Mouse (Mus musculus) thymus, postnatal 4 days (tissue): ENCODE results near the gene Bpifb6.

Experiments used
- DNase-seq: peaks from one replicate; pipeline ENCODE4 v3.0.0; 2021

The Bpifb6 gene

GRCm38 (mm10) chr2:153900088-153900487 is at the start of gene Bpifb6:
Bpifb6 (plus strand) TSS chr2:153900388.
- DNase-seq, result no peak

GRCm38 (mm10) chr2:153851030-153851360 is 49.2 kb upstream of the Bpifb6 start:
- peak; percentile 70 for DNase-seq

GRCm38 (mm10) chr2:153853544-153853943 is 46.6 kb upstream of the Bpifb6 start:
- DNase-seq, result no peak

GRCm38 (mm10) chr2:153859581-153859980 is 40.6 kb upstream of the Bpifb6 start:
- no peak for DNase-seq

GRCm38 (mm10) chr2:153860315-153860714 is 39.9 kb upstream of the Bpifb6 start:
- no peak for DNase-seq

GRCm38 (mm10) chr2:153860715-153861114 is 39.5 kb upstream of the Bpifb6 start:
- DNase-seq, result no peak

- DNase-seq, result no peak
These were observed 38.2 kb upstream of the Bpifb6 start for GRCm38 (mm10) chr2:153861960-153862359.

GRCm38 (mm10) chr2:153870984-153871383 is 29.2 kb upstream of the Bpifb6 start, which contains the start of gene Sun5:
Sun5 (minus strand) TSS chr2:153871084.
- DNase-seq, result no peak

GRCm38 (mm10) chr2:153874745-153875144 is 25.4 kb upstream of the Bpifb6 start, which contains the start of gene Bpifb2:
Bpifb2 (plus strand) TSS chr2:153875045.
- no peak for DNase-seq

GRCm38 (mm10) chr2:153899111-153899510 is 1.1 kb upstream of the Bpifb6 start:
- no peak for DNase-seq

- DNase-seq, result no peak
These were observed 2.5 kb downstream of the Bpifb6 start for GRCm38 (mm10) chr2:153902726-153903125.

GRCm38 (mm10) chr2:153906626-153907025 is 6.4 kb downstream of the Bpifb6 start:
- no peak for DNase-seq

GRCm38 (mm10) chr2:153914151-153914550 is 14.0 kb downstream of the Bpifb6 start:
- DNase-seq, result no peak

GRCm38 (mm10) chr2:153917930-153918329 is 17.7 kb downstream of the Bpifb6 start, which contains the start of gene Bpifb3:
Bpifb3 (plus strand) TSS chr2:153918230.
- DNase-seq, result no peak

GRCm38 (mm10) chr2:153921246-153921645 is 21.1 kb downstream of the Bpifb6 start:
- no peak for DNase-seq

- peak; percentile 74 for DNase-seq
These were observed 29.8 kb downstream of the Bpifb6 start for GRCm38 (mm10) chr2:153929871-153930413.

GRCm38 (mm10) chr2:153931125-153931524 is 30.9 kb downstream of the Bpifb6 start:
- DNase-seq, result no peak

GRCm38 (mm10) chr2:153933311-153933710 is 33.1 kb downstream of the Bpifb6 start:
- no peak for DNase-seq

GRCm38 (mm10) chr2:153935348-153935747 is 35.2 kb downstream of the Bpifb6 start:
- DNase-seq, result no peak

GRCm38 (mm10) chr2:153937843-153938242 is 37.7 kb downstream of the Bpifb6 start, which contains the start of gene Bpifb4:
Bpifb4 (plus strand) TSS chr2:153938212.
- no peak for DNase-seq

- peak; percentile 73 for DNase-seq
These were observed 43.3 kb downstream of the Bpifb6 start for GRCm38 (mm10) chr2:153943537-153943936.

GRCm38 (mm10) chr2:153944567-153944966 is 44.4 kb downstream of the Bpifb6 start:
- no peak for DNase-seq

GRCm38 (mm10) chr2:153952897-153953296 is 52.7 kb downstream of the Bpifb6 start:
- peak; percentile 78 for DNase-seq

- peak; percentile 81 for DNase-seq
These were observed 53.6 kb downstream of the Bpifb6 start for GRCm38 (mm10) chr2:153953836-153954235.
